Mouse (Mus musculus) liver, embryonic 14.5 days (tissue): ENCODE results near the gene Olfr69. TPM values are rescaled to one million over a fixed set of nuclear protein-coding genes. Genes with fewer than 3 reads are reported as not detected.
"Not testable (repeated sequence)": the region's sequence is repeated elsewhere in the genome, so short reads cannot be mapped to it uniquely, and the experiment has no call there.

Source experiments
- ATAC-seq: fragments of 200-750 bp; cut with Nextera tagmentation; 2 replicates; pipeline ENCODE4 v1.8.0; 2017; ENCODE audit warnings: moderate number of reproducible peaks, mild to moderate bottlenecking, moderate library complexity; ENCODE audit not compliant: insufficient read depth
- DNase-seq, 3 experiments: peaks; one replicate each; pipeline ENCODE4 v3.0.0-alpha.2; 2012 to 2013; ENCODE audit warnings: low read depth in 3 of 3, low spot score in 3 of 3
- H3K27ac ChIP-seq: fragments of 300-500 bp; sonication (generic); 2 replicates; pipeline ENCODE4 v1.5.1; 2014; ENCODE audit warnings: moderate library complexity, mild to moderate bottlenecking, control low read depth, inconsistent platforms
- H3K27me3 ChIP-seq: fragments of 300-500 bp; sonication (generic); 2 replicates; pipeline ENCODE4 v1.6.1; 2014; ENCODE audit warnings: mild to moderate bottlenecking, low read length, moderate library complexity; ENCODE audit not compliant: control insufficient read depth, insufficient read depth
- H3K36me3 ChIP-seq: fragments of 300-500 bp; sonication (generic); replicated peaks from 2 replicates; pipeline ENCODE4 v1.6.1; 2014; ENCODE audit warnings: low read depth; ENCODE audit not compliant: control insufficient read depth, insufficient read depth
- H3K4me1 ChIP-seq, 2 experiments: fragments of 200-500 bp in 1 of 2; fragments of 300-500 bp in 1 of 2; sonication (generic) in 1 of 2; replicated peaks; 2 replicates each; pipeline ENCODE4 v1.6.1; 2012 to 2014; ENCODE audit warnings: antibody characterized with exemption in 1 of 2, inconsistent platforms in 1 of 2, low read length in 1 of 2; ENCODE audit not compliant: control insufficient read depth in 2 of 2, insufficient read depth in 2 of 2
- H3K4me2 ChIP-seq: fragments of 300-500 bp; sonication (generic); 2 replicates; pipeline ENCODE4 v1.6.1; 2014; ENCODE audit warnings: low read depth, mild to moderate bottlenecking, control low read depth, moderate library complexity
- H3K4me3 ChIP-seq, 2 experiments: fragments of 200-500 bp in 1 of 2; fragments of 300-500 bp in 1 of 2; sonication (generic) in 1 of 2; 2 replicates each; pipeline ENCODE4 v1.5.1; 2012 to 2014; ENCODE audit warnings: low read depth in 2 of 2, low read length in 2 of 2, mild to moderate bottlenecking in 2 of 2, control low read depth in 1 of 2, inconsistent platforms in 1 of 2, moderate library complexity in 1 of 2; ENCODE audit not compliant: insufficient read depth in 1 of 2
- H3K9ac ChIP-seq: fragments of 300-500 bp; sonication (generic); replicated peaks from 2 replicates; pipeline ENCODE4 v1.6.1; 2014; ENCODE audit warnings: mild to moderate bottlenecking, control low read depth, moderate library complexity
- H3K9me3 ChIP-seq: fragments of 300-500 bp; sonication (generic); 2 replicates; pipeline ENCODE4 v1.6.1; 2016; ENCODE audit warnings: low read length, mixed read lengths; ENCODE audit not compliant: control insufficient read depth
- CTCF ChIP-seq: IDR thresholded peaks from 2 replicates; pipeline ENCODE4 v1.5.1; 2016; ENCODE audit warnings: antibody characterized with exemption, low read depth, control low read depth
- EP300 ChIP-seq: IDR thresholded peaks from 2 replicates; pipeline ENCODE4 v1.6.1; 2016; ENCODE audit warnings: antibody characterized with exemption, low read depth
- WGBS: fragments of 180-500 bp; shearing (Covaris S2); extraction: QIAGEN DNeasy Blood & Tissue Kit; methylation state at CpG from one replicate; pipeline ENCODE4 v1.1.7; 2014; ENCODE audit not compliant: insufficient replicate concordance; 5-methylcytosine and 5-hydroxymethylcytosine counted together
- polyA plus RNA-seq, 2 experiments: library from polyadenylated mRNA; depleted of rRNA in 1 of 2; stranded (reverse) in 1 of 2; unstranded in 1 of 2; fragments of >200 nt; fragmentation: Nextera tagmentation in 1 of 2; extraction: Ambion mirVana in 1 of 2; gene quantifications; 2 replicates each; pipeline versions ENCODE4 v1.2.1 to v1.2.3; 2012 to 2014

Olfr69 gene
- polyA plus RNA-seq (2012; rRNA removed) (0.01 TPM in 1 of 2 replicates, not detected in the other), polyA plus RNA-seq (2014; fragmentation: Nextera tagmentation; extraction: Ambion mirVana) (not detected in 2 replicates)

DNA sequence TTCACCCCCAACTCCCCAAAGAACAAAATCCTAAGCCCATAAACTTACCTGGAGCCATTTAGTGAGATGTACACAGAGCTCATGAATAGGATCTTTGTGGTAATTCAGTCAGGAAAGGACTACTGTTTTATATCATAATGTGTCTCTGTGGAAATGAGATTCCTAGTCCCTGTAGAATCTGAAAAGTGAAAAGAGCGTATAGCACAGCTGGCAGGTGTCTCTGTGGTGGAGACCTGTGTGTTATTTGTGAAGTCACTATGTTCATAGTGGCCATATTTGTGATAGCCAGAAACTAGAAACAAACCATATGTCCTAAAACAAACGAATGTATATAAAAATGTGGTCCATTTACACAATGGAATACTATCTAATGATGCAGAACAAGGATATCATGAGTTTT lies at the start of gene Olfr69:
TSS of gene Olfr69 (minus strand) at position 101 of the 400 bp plus-strand sequence.
- Histone ChIP-seq H3K36me3 (no peaks in the 10 kb centered on the region), H3K27me3 (no peaks in the 10 kb centered on the region), H3K9ac (no peak within 1 kb of the TSS), H3K9me3 (no peaks in the 10 kb centered on the region), H3K4me1 (no peaks in the 10 kb centered on the region; a peak in 1 of 4 replicates), H3K4me2 (no peak within 1 kb of the TSS), H3K27ac (no peak within 1 kb of the TSS), H3K4me3 (no peak within 1 kb of the TSS)
- WGBS: 64% methylated on average over 2 of the region's 2 CpGs
- DNase-seq (no peak), ATAC-seq (no peak)
- TF ChIP-seq EP300: no peak
- TF ChIP-seq CTCF: no peak

DNA sequence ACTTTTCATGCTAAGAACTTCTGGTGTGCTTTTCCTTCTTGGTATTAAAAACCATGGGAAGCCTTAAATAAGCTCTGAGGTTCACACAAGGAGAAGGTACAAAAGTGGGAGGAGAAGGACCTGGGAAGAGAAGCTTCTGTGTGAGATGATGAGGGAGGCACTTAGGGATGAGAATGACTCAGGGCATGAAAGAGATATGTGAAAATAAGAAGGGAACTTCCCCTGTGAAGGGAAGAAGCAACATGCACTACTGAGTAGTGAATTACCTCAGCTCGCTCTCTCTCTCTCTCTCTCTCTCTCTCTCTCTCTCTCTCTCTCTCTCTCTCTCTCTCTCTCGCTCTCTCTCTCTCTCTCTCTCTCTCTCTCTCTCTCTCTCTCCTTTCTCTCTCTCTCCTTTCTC lies 43.7 kb upstream of the Olfr69 start:
- peak overlapping the region; percentile 45 to 47 for H3K4me3 ChIP-seq
- not testable (repeated sequence) for H3K36me3 ChIP-seq, H3K9me3 ChIP-seq, H3K27me3 ChIP-seq, DNase-seq, ATAC-seq, H3K4me1 ChIP-seq
- peak; percentile 17; the same call in 1 of the 2 replicates for TF ChIP-seq EP300
- WGBS: 31% methylated on average over 1 of the region's 2 CpGs
- H3K27ac ChIP-seq: peak overlapping the region; percentile 93
- peak overlapping the region; percentile 83 for H3K4me2 ChIP-seq
- peak overlapping the region; percentile 79 for H3K9ac ChIP-seq

DNA sequence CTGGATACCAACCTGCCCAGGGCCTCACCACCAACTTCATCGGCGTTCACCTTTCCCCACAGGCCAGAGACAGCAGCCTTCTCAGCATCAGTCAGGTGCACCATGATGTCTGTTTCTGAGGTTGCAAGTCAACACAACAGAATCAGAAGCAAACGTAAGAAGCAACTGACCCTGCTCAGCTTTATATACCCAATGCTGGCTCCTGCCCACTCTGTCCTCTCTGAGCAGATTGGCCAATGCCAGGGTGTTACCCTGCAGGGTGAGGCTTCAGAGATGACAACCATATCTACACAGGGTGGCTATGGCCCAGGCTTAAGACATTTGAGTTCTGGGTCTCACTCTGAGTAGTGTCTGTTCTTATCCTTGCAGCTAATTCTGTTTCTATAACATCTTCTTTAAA lies 42.4 kb upstream of the Olfr69 start, which contains the start of gene Hbb-bt:
TSS of gene Hbb-bt (minus strand) at position 231 of the 400 bp plus-strand sequence.
- peak; percentile 79 for ATAC-seq
- TF ChIP-seq EP300 (peak; percentile 73), CTCF (no peak)
- peaks cover 8 to 21% of the 10 kb centered on the region in 2 experiments for H3K4me1 ChIP-seq
- no peaks in the 10 kb centered on the region for H3K9me3 ChIP-seq
- peak within 1 kb of the TSS; percentile 93 for H3K27ac ChIP-seq
- peak within 1 kb of the TSS; percentile 83 for H3K4me2 ChIP-seq
- 36% methylated on average over 3 of the region's 3 CpGs for WGBS
- no peaks in the 10 kb centered on the region; the same call in 1 of the 2 replicates for H3K36me3 ChIP-seq
- H3K4me3 ChIP-seq: peak within 1 kb of the TSS; percentile 52 to 83
- DNase-seq: peak; percentile 69 to 89 (median 88)
- no peaks in the 10 kb centered on the region for H3K27me3 ChIP-seq
- peak within 1 kb of the TSS; percentile 84 for H3K9ac ChIP-seq

DNA sequence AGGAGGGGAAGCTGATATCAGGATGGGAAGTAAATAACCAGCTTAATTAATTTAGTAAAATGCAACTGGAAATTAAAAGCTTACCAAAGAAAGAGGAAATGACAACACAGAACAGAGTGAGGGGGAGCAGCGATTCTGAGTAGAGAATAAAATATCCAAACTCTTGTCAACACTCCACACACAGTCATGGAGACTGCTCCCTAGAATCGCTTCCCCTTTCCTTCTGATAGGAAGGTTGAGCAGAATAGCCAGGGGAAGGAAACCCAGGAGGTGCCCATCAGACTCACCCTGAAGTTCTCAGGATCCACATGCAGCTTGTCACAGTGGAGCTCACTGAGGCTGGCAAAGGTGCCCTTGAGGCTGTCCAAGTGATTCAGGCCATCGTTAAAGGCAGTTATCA lies 41.8 kb upstream of the Olfr69 start:
- H3K4me3 ChIP-seq: peak overlapping the region in 1 of 2 experiments; percentile 52; a peak in 2 of 4 replicates
- H3K27ac ChIP-seq, H3K9me3 ChIP-seq, H3K4me2 ChIP-seq, H3K27me3 ChIP-seq, H3K36me3 ChIP-seq, H3K9ac ChIP-seq, DNase-seq: not testable (repeated sequence)
- peaks cover 10 to 22% of the 10 kb centered on the region in 2 experiments for H3K4me1 ChIP-seq
- WGBS: no CpG with 5 or more reads among the region's 3 CpGs
- ATAC-seq: peak; percentile 2

DNA sequence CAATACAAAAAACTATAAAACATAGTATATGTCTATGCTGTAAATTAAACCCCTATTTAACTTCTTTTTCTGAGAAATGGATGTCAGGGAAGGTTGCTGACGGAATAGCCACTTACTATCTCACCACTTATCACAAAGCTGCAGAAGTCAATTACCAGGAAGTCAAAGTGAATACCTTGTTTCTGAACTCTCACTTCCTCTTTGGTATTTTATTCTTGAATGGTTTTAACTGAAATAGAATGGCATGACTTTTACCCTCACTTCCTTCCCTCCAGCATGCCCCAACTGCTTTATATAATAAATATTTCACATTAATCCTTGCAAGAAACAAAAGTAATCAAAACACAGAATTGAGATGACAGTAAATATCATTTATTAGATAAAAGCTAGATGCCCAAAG lies 40.8 kb upstream of the Olfr69 start:
- peak overlapping the region; percentile 89 for H3K27ac ChIP-seq
- H3K4me1 ChIP-seq: peaks cover 15 to 28% of the 10 kb centered on the region in 2 experiments
- ATAC-seq (peak; percentile 2; the same call in 1 of the 2 replicates), DNase-seq (peak in 2 of 3 experiments; percentile 69 to 82)
- H3K9ac ChIP-seq: peak overlapping the region; percentile 95
- TF ChIP-seq EP300 (peak; percentile 69), CTCF (no peak)
- no peaks in the 10 kb centered on the region for H3K9me3 ChIP-seq
- H3K4me2 ChIP-seq: peak overlapping the region; percentile 48
- WGBS: 2% methylated on average over 1 of the region's 1 CpGs
- H3K4me3 ChIP-seq: peak overlapping the region; percentile 56 to 76
- no peaks in the 10 kb centered on the region; the same call in 1 of the 2 replicates for H3K36me3 ChIP-seq
- H3K27me3 ChIP-seq: no peaks in the 10 kb centered on the region
